Mouse (Mus musculus) ES-E14 (cell line): ENCODE results near the gene Olfr1501.

Experiments
- CHD2 ChIP-seq: IDR thresholded peaks from 2 replicates; pipeline ENCODE4 v1.6.1; 2014; ENCODE audit warnings: mild to moderate bottlenecking, low read depth, low read length, inconsistent platforms
- HCFC1 ChIP-seq: IDR thresholded peaks from 2 replicates; pipeline ENCODE4 v1.6.1; 2012; ENCODE audit warnings: low read length, inconsistent platforms, borderline replicate concordance; ENCODE audit not compliant: insufficient read depth
- ZC3H11A ChIP-seq: IDR thresholded peaks from 2 replicates; pipeline ENCODE4 v1.6.1; 2012; ENCODE audit warnings: low read depth, mild to moderate bottlenecking, inconsistent platforms, low read length, borderline replicate concordance

DNA sequence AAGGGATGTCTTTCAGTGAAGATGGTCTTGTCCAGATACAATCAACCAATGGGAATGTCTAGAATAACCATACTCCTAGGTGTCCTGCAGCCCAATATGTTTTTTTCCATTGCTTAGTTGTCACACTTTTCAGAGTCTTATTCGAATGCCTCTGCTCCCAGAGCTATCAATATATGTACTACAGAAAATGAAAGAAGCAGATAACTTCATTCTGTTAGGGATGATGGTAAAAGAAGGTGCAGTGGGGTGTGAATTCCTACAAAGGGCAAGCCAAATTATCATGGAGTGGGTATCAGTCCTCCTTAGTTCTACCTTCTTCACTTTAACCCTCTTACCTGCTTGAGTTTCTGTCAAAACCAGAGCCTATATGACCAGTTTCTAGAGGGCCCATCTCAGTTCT is 47.3 kb upstream of the Olfr1501 start, which contains the start of gene Olfr1504:
- TF ChIP-seq CHD2 (no peak), ZC3H11A (no peak), HCFC1 (no peak)
